ENCODE assay signal across 11 mouse cellular contexts in genomic region chr11:77500361-77501325, GRCm38 (mm10). TPM values are rescaled to one million over a fixed set of nuclear protein-coding genes. Genes with fewer than 3 reads are reported as not detected.
DNase-seq lines count a peak whose midpoint lies in the region; ATAC-seq and TF ChIP-seq lines count a peak whose summit lies in the region.
"Had no signal": no experiment of that assay in that cellular context is flagged by ENCODE, and none has a peak within 500 bp of the region (broad histone marks: within the 10 kb centered on the region; RNA-seq: fewer than 3 reads in every experiment).

No protein-coding gene starts in this region.

- peaks cover 21% of the 10 kb centered on the region for H3K4me1 ChIP-seq in heart, postnatal 0 days (ENCODE audit: control insufficient read depth, insufficient read depth)
- peaks cover 28% of the 10 kb centered on the region for H3K4me1 ChIP-seq in heart, embryonic 11.5 days (ENCODE audit: control insufficient read depth, insufficient read depth, low read length)
- H3K4me1 ChIP-seq in midbrain, embryonic 12.5 days = peaks cover 36% of the 10 kb centered on the region
- H3K4me1 ChIP-seq in midbrain, embryonic 15.5 days = peaks cover 36% of the 10 kb centered on the region
- peaks cover 21% of the 10 kb centered on the region; the same call in 1 of the 2 replicates for H3K4me1 ChIP-seq in hindbrain, embryonic 14.5 days (replicated peaks; ENCODE audit: control insufficient read depth, insufficient read depth, low read length)

- H3K9ac ChIP-seq in heart, postnatal 0 days (replicated peaks; ENCODE audit: low read depth, low read length) = no peak overlapping the region; the same call in 1 of the 2 replicates
- no peak overlapping the region for H3K9ac ChIP-seq in heart, embryonic 11.5 days (ENCODE audit: low read depth, low read length)
- H3K9ac ChIP-seq in midbrain, embryonic 12.5 days (replicated peaks) = no peak overlapping the region
- H3K9ac ChIP-seq in midbrain, embryonic 15.5 days = no peak overlapping the region
- H3K9ac ChIP-seq in hindbrain, embryonic 14.5 days = 0 out of 2 replicates have a peak overlapping the region, but pooled peaks have one; percentile 28
- H3K9ac ChIP-seq: liver, embryonic 15.5 days; stomach, embryonic 15.5 days had no signal

- H3K36me3 ChIP-seq in heart, postnatal 0 days (replicated peaks; ENCODE audit: control insufficient read depth, insufficient read depth, low read length) = peaks cover 58% of the 10 kb centered on the region
- peaks cover 31% of the 10 kb centered on the region for H3K36me3 ChIP-seq in heart, embryonic 11.5 days (ENCODE audit: control insufficient read depth, insufficient read depth, low read length)
- peaks cover 60% of the 10 kb centered on the region for H3K36me3 ChIP-seq in midbrain, embryonic 12.5 days
- H3K36me3 ChIP-seq in midbrain, embryonic 15.5 days (replicated peaks) = peaks cover 41% of the 10 kb centered on the region
- peaks cover 65% of the 10 kb centered on the region for H3K36me3 ChIP-seq in hindbrain, embryonic 14.5 days (replicated peaks; ENCODE audit: control insufficient read depth, insufficient read depth)

- 78% methylated on average over 17 of the region's 17 CpGs for WGBS in heart, postnatal 0 days
- 83% methylated on average over 17 of the region's 17 CpGs for WGBS in heart, embryonic 11.5 days (ENCODE audit: insufficient replicate concordance)
- WGBS in midbrain, embryonic 12.5 days = 84% methylated on average over 17 of the region's 17 CpGs
- 77% methylated on average over 17 of the region's 17 CpGs for WGBS in midbrain, embryonic 15.5 days
- 70% methylated on average over 17 of the region's 17 CpGs for WGBS in hindbrain, embryonic 14.5 days

- no peak for DNase-seq in heart, postnatal 0 days (ENCODE audit: low spot score)
- peak; percentile 87 for DNase-seq in brain, adult 2 months (ENCODE audit: low read depth, low spot score)
- no peak for DNase-seq in hindbrain, embryonic 14.5 days (ENCODE audit: low spot score)
- DNase-seq in adrenal gland, adult 2 months = no peak
- DNase-seq in gastrocnemius, adult 8-10 months (ENCODE audit: low spot score in 2 of 2) = no peak

- ATAC-seq in heart, postnatal 0 days (ENCODE audit: insufficient read depth, low read depth) = no peak
- ATAC-seq in heart, embryonic 11.5 days (replicated peaks; ENCODE audit: insufficient number of reproducible peaks, low FRiP score, low TSS enrichment) = no peak
- no peak for ATAC-seq in midbrain, embryonic 12.5 days (ENCODE audit: low FRiP score, low read depth)
- no peak for ATAC-seq in midbrain, embryonic 15.5 days (replicated peaks)
- no peak for ATAC-seq in hindbrain, embryonic 14.5 days (ENCODE audit: low FRiP score)

- 0 out of 2 replicates have a peak, but pooled peaks have one; percentile 3 for TF ChIP-seq CTCF in heart, postnatal 0 days (IDR thresholded peaks at IDR 0.05; ENCODE audit: low read depth)

- TF ChIP-seq EP300 in heart, postnatal 0 days (IDR thresholded peaks at IDR 0.05; ENCODE audit: low read depth) = no peak

- no peak overlapping the region for H3K27ac ChIP-seq in heart, postnatal 0 days (ENCODE audit: low read depth)
- H3K27ac ChIP-seq in heart, embryonic 11.5 days (ENCODE audit: low read depth, low read length) = no peak overlapping the region
- H3K27ac ChIP-seq in midbrain, embryonic 12.5 days (replicated peaks) = peak overlapping the region; percentile 40; the same call in 1 of the 2 replicates
- H3K27ac ChIP-seq in midbrain, embryonic 15.5 days = no peak overlapping the region
- no peak overlapping the region for H3K27ac ChIP-seq in hindbrain, embryonic 14.5 days
- H3K27ac ChIP-seq: liver, embryonic 15.5 days; stomach, embryonic 15.5 days had no signal

- no peaks in the 10 kb centered on the region for H3K9me3 ChIP-seq in heart, postnatal 0 days (replicated peaks; ENCODE audit: control insufficient read depth, low read length)
- no peaks in the 10 kb centered on the region for H3K9me3 ChIP-seq in heart, embryonic 11.5 days (replicated peaks; ENCODE audit: control insufficient read depth, low read length)
- H3K9me3 ChIP-seq in midbrain, embryonic 12.5 days = no peaks in the 10 kb centered on the region
- no peaks in the 10 kb centered on the region for H3K9me3 ChIP-seq in midbrain, embryonic 15.5 days
- H3K9me3 ChIP-seq in hindbrain, embryonic 14.5 days (ENCODE audit: control insufficient read depth, low read length) = no peaks in the 10 kb centered on the region
- H3K9me3 ChIP-seq: liver, embryonic 15.5 days; stomach, embryonic 15.5 days had no signal

- no peaks in the 10 kb centered on the region for H3K27me3 ChIP-seq in heart, postnatal 0 days (ENCODE audit: control insufficient read depth, insufficient read depth, low read length)
- no peaks in the 10 kb centered on the region for H3K27me3 ChIP-seq in heart, embryonic 11.5 days (ENCODE audit: control insufficient read depth, insufficient read depth, low read length)
- H3K27me3 ChIP-seq in midbrain, embryonic 12.5 days = no peaks in the 10 kb centered on the region
- no peaks in the 10 kb centered on the region for H3K27me3 ChIP-seq in midbrain, embryonic 15.5 days (replicated peaks)
- H3K27me3 ChIP-seq in hindbrain, embryonic 14.5 days (ENCODE audit: control insufficient read depth, insufficient read depth, low read length) = no peaks in the 10 kb centered on the region
- H3K27me3 ChIP-seq: liver, embryonic 15.5 days; stomach, embryonic 15.5 days had no signal

- H3K4me3 ChIP-seq in heart, postnatal 0 days (ENCODE audit: low read depth, low read length) = no peak overlapping the region
- H3K4me3 ChIP-seq in heart, embryonic 11.5 days (ENCODE audit: low read depth, low read length) = no peak overlapping the region
- H3K4me3 ChIP-seq in midbrain, embryonic 12.5 days = no peak overlapping the region
- no peak overlapping the region for H3K4me3 ChIP-seq in midbrain, embryonic 15.5 days
- H3K4me3 ChIP-seq in hindbrain, embryonic 14.5 days (replicated peaks; ENCODE audit: low read length) = no peak overlapping the region
- H3K4me3 ChIP-seq: liver, embryonic 15.5 days; stomach, embryonic 15.5 days had no signal

- H3K4me2 ChIP-seq in heart, postnatal 0 days (ENCODE audit: low read depth, low read length) = no peak overlapping the region
- no peak overlapping the region for H3K4me2 ChIP-seq in heart, embryonic 11.5 days
- H3K4me2 ChIP-seq in midbrain, embryonic 12.5 days (replicated peaks) = no peak overlapping the region
- H3K4me2 ChIP-seq in midbrain, embryonic 15.5 days = no peak overlapping the region
- no peak overlapping the region for H3K4me2 ChIP-seq in hindbrain, embryonic 14.5 days (replicated peaks)
- H3K4me2 ChIP-seq: liver, embryonic 15.5 days; stomach, embryonic 15.5 days had no signal

RNA-seq across cellular contexts. Expression of gene Git1, which starts 7.3 kb away (rescaled TPM):
- total RNA-seq in heart, postnatal 0 days (2014; rRNA removed; ENCODE audit: low replicate concordance) = 57.7 and 63.4 TPM in 2 replicates
- polyA plus RNA-seq in heart, postnatal 0 days (2015; fragmentation: Nextera tagmentation; extraction: Ambion mirVana) = 5.5 and 6.2 TPM in 2 replicates
- polyA plus RNA-seq in heart, embryonic 11.5 days (2014; fragmentation: Nextera tagmentation; extraction: Ambion mirVana) = 13.3 and 15.1 TPM in 2 replicates
- polyA plus RNA-seq in midbrain, embryonic 12.5 days (2016; fragmentation: Nextera tagmentation; extraction: Ambion mirVana) = 12.9 and 13.0 TPM in 2 replicates
- polyA plus RNA-seq in midbrain, embryonic 15.5 days (2015; fragmentation: Nextera tagmentation; extraction: Ambion mirVana) = 17.9 and 19.0 TPM in 2 replicates
- 21.3 and 23.2 TPM in 2 replicates for polyA plus RNA-seq in hindbrain, embryonic 14.5 days (2014; fragmentation: Nextera tagmentation; extraction: Ambion mirVana)
- 10 to 100 TPM; 42.1 to 48.8 TPM for total RNA-seq in adrenal gland, adult 2 months (2021)
- polyA plus RNA-seq in adrenal gland, adult 2 months (2012; rRNA removed) = 69.5 and 72.1 TPM in 2 replicates
- 10 to 100 TPM; 25.7 to 34.1 (median 29.7) TPM for total RNA-seq in gastrocnemius, adult 8-10 months (2022)

RNA-seq across cellular contexts. Expression of gene Ankrd13b, which starts 11.2 kb away (rescaled TPM):
- 6.4 and 9.9 TPM in 2 replicates for total RNA-seq in heart, postnatal 0 days (2014; rRNA removed; ENCODE audit: low replicate concordance)
- polyA plus RNA-seq in heart, postnatal 0 days (2015; fragmentation: Nextera tagmentation; extraction: Ambion mirVana) = 2.6 and 2.7 TPM in 2 replicates
- 3.0 and 3.4 TPM in 2 replicates for polyA plus RNA-seq in heart, embryonic 11.5 days (2014; fragmentation: Nextera tagmentation; extraction: Ambion mirVana)
- polyA plus RNA-seq in midbrain, embryonic 12.5 days (2016; fragmentation: Nextera tagmentation; extraction: Ambion mirVana) = 22.3 and 26.1 TPM in 2 replicates
- 46.1 and 46.2 TPM in 2 replicates for polyA plus RNA-seq in midbrain, embryonic 15.5 days (2015; fragmentation: Nextera tagmentation; extraction: Ambion mirVana)
- polyA plus RNA-seq in hindbrain, embryonic 14.5 days (2014; fragmentation: Nextera tagmentation; extraction: Ambion mirVana) = 44.5 and 45.0 TPM in 2 replicates
- total RNA-seq in adrenal gland, adult 2 months (2021) = 1 to 10 TPM; 6.0 to 7.3 TPM
- 24.7 and 27.8 TPM in 2 replicates for polyA plus RNA-seq in adrenal gland, adult 2 months (2012; rRNA removed)
- total RNA-seq in gastrocnemius, adult 8-10 months (2022) = 10 to 100 TPM in 3 of 4 experiments, 1 to 10 TPM in 1; 9.1 to 13.7 (median 11.7) TPM

RNA-seq across cellular contexts. Expression of gene Abhd15, which starts 14.3 kb away (rescaled TPM):
- 2.1 and 4.4 TPM in 2 replicates for total RNA-seq in heart, postnatal 0 days (2014; rRNA removed; ENCODE audit: low replicate concordance)
- polyA plus RNA-seq in heart, postnatal 0 days (2015; fragmentation: Nextera tagmentation; extraction: Ambion mirVana) = 0.86 and 1.2 TPM in 2 replicates
- 0.82 and 1.5 TPM in 2 replicates for polyA plus RNA-seq in heart, embryonic 11.5 days (2014; fragmentation: Nextera tagmentation; extraction: Ambion mirVana)
- 3.4 and 4.3 TPM in 2 replicates for polyA plus RNA-seq in midbrain, embryonic 12.5 days (2016; fragmentation: Nextera tagmentation; extraction: Ambion mirVana)
- polyA plus RNA-seq in midbrain, embryonic 15.5 days (2015; fragmentation: Nextera tagmentation; extraction: Ambion mirVana) = 2.2 and 2.6 TPM in 2 replicates
- 1.7 and 2.7 TPM in 2 replicates for polyA plus RNA-seq in hindbrain, embryonic 14.5 days (2014; fragmentation: Nextera tagmentation; extraction: Ambion mirVana)
- 10 to 100 TPM; 12.1 to 29.9 TPM for total RNA-seq in adrenal gland, adult 2 months (2021)
- polyA plus RNA-seq in adrenal gland, adult 2 months (2012; rRNA removed) = 28.7 and 38.9 TPM in 2 replicates
- under 1 TPM; 0.10 to 0.92 (median 0.39) TPM for total RNA-seq in gastrocnemius, adult 8-10 months (2022)

RNA-seq across cellular contexts. Expression of gene Trp53i13, which starts 15.1 kb away (rescaled TPM):
- total RNA-seq in heart, postnatal 0 days (2014; rRNA removed; ENCODE audit: low replicate concordance) = 13.3 and 14.5 TPM in 2 replicates
- polyA plus RNA-seq in heart, postnatal 0 days (2015; fragmentation: Nextera tagmentation; extraction: Ambion mirVana) = 22.5 and 23.8 TPM in 2 replicates
- polyA plus RNA-seq in heart, embryonic 11.5 days (2014; fragmentation: Nextera tagmentation; extraction: Ambion mirVana) = 23.0 and 24.8 TPM in 2 replicates
- 28.8 and 31.3 TPM in 2 replicates for polyA plus RNA-seq in midbrain, embryonic 12.5 days (2016; fragmentation: Nextera tagmentation; extraction: Ambion mirVana)
- polyA plus RNA-seq in midbrain, embryonic 15.5 days (2015; fragmentation: Nextera tagmentation; extraction: Ambion mirVana) = 12.7 and 16.7 TPM in 2 replicates
- polyA plus RNA-seq in hindbrain, embryonic 14.5 days (2014; fragmentation: Nextera tagmentation; extraction: Ambion mirVana) = 13.3 and 15.1 TPM in 2 replicates
- total RNA-seq in adrenal gland, adult 2 months (2021) = 10 to 100 TPM in 1 of 2 experiments, 1 to 10 TPM in 1; 6.3 to 15.6 TPM
- polyA plus RNA-seq in adrenal gland, adult 2 months (2012; rRNA removed) = 31.1 and 37.1 TPM in 2 replicates
- total RNA-seq in gastrocnemius, adult 8-10 months (2022) = 1 to 10 TPM; 3.3 to 6.0 (median 3.8) TPM

RNA-seq across cellular contexts. Expression of gene Gm10392, which starts 18.4 kb away (rescaled TPM):
- total RNA-seq in heart, postnatal 0 days (2014; rRNA removed; ENCODE audit: low replicate concordance) = not detected in 2 replicates
- polyA plus RNA-seq in heart, postnatal 0 days (2015; fragmentation: Nextera tagmentation; extraction: Ambion mirVana) = 0.08 TPM in 1 of 2 replicates, not detected in the other
- polyA plus RNA-seq in heart, embryonic 11.5 days (2014; fragmentation: Nextera tagmentation; extraction: Ambion mirVana) = 0.13 TPM in 1 of 2 replicates, not detected in the other
- not detected in 2 replicates for polyA plus RNA-seq in midbrain, embryonic 12.5 days (2016; fragmentation: Nextera tagmentation; extraction: Ambion mirVana)
- polyA plus RNA-seq in midbrain, embryonic 15.5 days (2015; fragmentation: Nextera tagmentation; extraction: Ambion mirVana) = not detected in 2 replicates
- polyA plus RNA-seq in hindbrain, embryonic 14.5 days (2014; fragmentation: Nextera tagmentation; extraction: Ambion mirVana) = not detected in 2 replicates
- total RNA-seq in adrenal gland, adult 2 months (2021) = not detected
- polyA plus RNA-seq in adrenal gland, adult 2 months (2012; rRNA removed) = 0.08 TPM in 1 of 2 replicates, not detected in the other
- total RNA-seq in gastrocnemius, adult 8-10 months (2022) = not detected
- polyA plus RNA-seq: neural tube, embryonic 11.5 days had no signal
